Mouse (Mus musculus) small intestine, adult 2 months (tissue): ENCODE data around the gene Rpl9-ps1. TPM values are rescaled to one million over a fixed set of nuclear protein-coding genes. Genes with fewer than 3 reads are reported as not detected.
A peak's percentile ranks its signal among the peaks of the same experiment; 100 is the strongest.

Experiments used
- H3K27ac ChIP-seq: fragments of 200-500 bp; 2 replicates; pipeline ENCODE4 v1.5.1; 2012; ENCODE audit warnings: low read depth, low read length, control low read depth, inconsistent platforms; ENCODE audit not compliant: insufficient read depth
- H3K27me3 ChIP-seq: fragments of 200-500 bp; 2 replicates; pipeline ENCODE4 v1.6.1; 2012; ENCODE audit warnings: mild to moderate bottlenecking, moderate library complexity, low read length, inconsistent platforms; ENCODE audit not compliant: control insufficient read depth, insufficient read depth
- H3K36me3 ChIP-seq: fragments of 200-500 bp; 2 replicates; pipeline ENCODE4 v1.6.1; 2012; ENCODE audit warnings: mild to moderate bottlenecking, low read length, control low read depth, inconsistent platforms; ENCODE audit not compliant: control insufficient read depth, insufficient read depth
- H3K4me1 ChIP-seq: fragments of 200-500 bp; 2 replicates; pipeline ENCODE4 v1.6.1; 2012; ENCODE audit warnings: low read length, inconsistent platforms, mixed read lengths; ENCODE audit not compliant: control insufficient read depth, insufficient read depth, insufficient read length
- H3K4me3 ChIP-seq: fragments of 200-500 bp; 2 replicates; pipeline ENCODE4 v1.5.1; 2012; ENCODE audit warnings: low read depth, mild to moderate bottlenecking, control low read depth, inconsistent platforms, low read length, moderate library complexity
- CTCF ChIP-seq: fragments of 200-500 bp; IDR thresholded peaks from 2 replicates; pipeline ENCODE4 v1.5.1; 2012; ENCODE audit warnings: low read depth, mild to moderate bottlenecking, control low read depth, inconsistent platforms, low read length, moderate library complexity, mixed read lengths; ENCODE audit not compliant: insufficient replicate concordance, insufficient read length; ENCODE audit errors: extremely low read depth
- POLR2A ChIP-seq: fragments of 200-500 bp; IDR thresholded peaks from 2 replicates; pipeline ENCODE4 v1.6.1; 2012; ENCODE audit warnings: low read depth, mild to moderate bottlenecking, control low read depth, inconsistent platforms, low read length, moderate library complexity
- WGBS: fragments of 180-500 bp; shearing (Covaris S2); methylation state at CpG from one replicate; pipeline ENCODE4 v1.1.7; 2018; 5-methylcytosine and 5-hydroxymethylcytosine counted together
- polyA plus RNA-seq: library from polyadenylated mRNA; depleted of rRNA; stranded (reverse); fragments of >200 nt; gene quantifications from 2 replicates; pipeline ENCODE4 v1.2.3, GENCODE M21; 2012

Rpl9-ps1 gene
- polyA plus RNA-seq, 1 experiment: not detected

DNA sequence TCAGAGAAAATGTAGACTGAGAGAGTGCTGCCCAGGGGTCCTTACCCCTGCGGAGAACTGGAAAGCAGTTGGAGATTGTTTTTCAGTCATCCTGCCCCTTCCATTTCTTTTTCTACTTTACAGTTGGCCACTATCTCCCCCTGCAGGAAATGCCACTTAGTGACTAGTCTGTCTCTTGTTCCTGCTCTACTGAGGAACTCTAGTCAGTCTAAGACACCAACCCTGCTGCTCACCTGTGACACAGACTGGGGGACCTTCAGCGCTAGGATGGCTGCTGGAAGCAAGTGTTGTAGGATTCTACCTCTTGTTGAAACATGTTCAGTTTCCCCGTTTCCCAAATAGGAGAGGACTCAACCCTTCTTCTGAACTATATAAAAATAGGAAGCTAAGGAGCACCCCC, 5.9 kb downstream of the Rpl9-ps1 start:
- no peak for TF ChIP-seq CTCF
- TF ChIP-seq POLR2A: no peak
- Histone ChIP-seq H3K4me1 (peaks cover 11% of the 10 kb centered on the region; the same call in 1 of the 2 replicates), H3K27ac (peak overlapping the region; percentile 77), H3K36me3 (no peaks in the 10 kb centered on the region), H3K4me3 (no peak overlapping the region), H3K27me3 (no peaks in the 10 kb centered on the region)
- WGBS: 86% methylated on average over 3 of the region's 3 CpGs

DNA sequence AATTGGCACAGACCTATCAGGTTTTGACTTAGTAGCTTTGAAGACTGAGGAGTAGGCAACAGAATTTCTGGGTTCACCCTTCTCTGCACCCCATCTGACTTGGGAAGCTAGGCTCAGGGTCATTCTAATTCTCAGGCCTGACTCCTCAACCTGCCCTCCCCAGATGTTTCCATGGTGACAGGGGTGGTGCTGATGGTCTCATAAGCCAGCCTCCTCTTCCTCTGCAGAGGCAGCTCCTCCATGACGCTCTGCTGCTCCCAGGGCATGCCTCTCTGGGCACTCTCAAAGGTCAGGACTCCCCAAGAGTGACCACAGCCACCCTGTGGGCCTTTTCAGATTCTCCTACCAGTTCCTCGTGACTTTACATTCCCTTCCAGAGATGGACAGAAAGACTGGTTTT, 6.5 kb downstream of the Rpl9-ps1 start:
- TF ChIP-seq CTCF (no peak), POLR2A (no peak)
- Histone ChIP-seq H3K36me3 (no peaks in the 10 kb centered on the region), H3K4me1 (peaks cover 11% of the 10 kb centered on the region; the same call in 1 of the 2 replicates), H3K4me3 (no peak overlapping the region), H3K27ac (peak overlapping the region; percentile 77), H3K27me3 (no peaks in the 10 kb centered on the region)
- 76% methylated on average over 2 of the region's 2 CpGs for WGBS

DNA sequence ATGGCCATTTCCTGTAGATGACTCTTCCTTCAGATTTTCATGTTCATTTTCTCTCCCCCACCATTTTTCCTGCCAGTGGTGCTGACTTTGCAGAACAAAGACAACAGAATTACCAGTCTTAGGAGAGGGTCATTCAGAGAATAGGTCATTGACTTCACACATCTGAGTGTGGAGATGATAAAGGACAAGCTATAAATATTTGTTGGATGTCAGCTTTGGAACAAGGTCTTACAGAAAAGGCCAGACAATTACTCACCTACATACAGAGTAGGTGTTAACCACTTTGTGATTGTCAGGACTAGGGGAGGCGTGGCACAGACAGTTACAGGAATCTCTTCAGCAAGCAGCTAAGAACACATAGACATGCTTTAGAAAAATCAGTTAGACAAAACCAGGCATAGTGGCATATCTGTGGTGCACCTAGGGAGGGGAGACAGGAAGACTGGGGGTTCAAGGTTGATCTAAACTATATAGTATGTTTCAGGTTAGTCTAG, 8.6 kb downstream of the Rpl9-ps1 start:
- Histone ChIP-seq H3K36me3 (no peaks in the 10 kb centered on the region), H3K27me3 (no peaks in the 10 kb centered on the region), H3K4me3 (no peak overlapping the region), H3K27ac (peak overlapping the region; percentile 36; the same call in 1 of the 2 replicates), H3K4me1 (peaks cover 9% of the 10 kb centered on the region; the same call in 1 of the 2 replicates)
- TF ChIP-seq CTCF (no peak), POLR2A (no peak)
- WGBS: 64% methylated on average over 1 of the region's 1 CpGs

DNA sequence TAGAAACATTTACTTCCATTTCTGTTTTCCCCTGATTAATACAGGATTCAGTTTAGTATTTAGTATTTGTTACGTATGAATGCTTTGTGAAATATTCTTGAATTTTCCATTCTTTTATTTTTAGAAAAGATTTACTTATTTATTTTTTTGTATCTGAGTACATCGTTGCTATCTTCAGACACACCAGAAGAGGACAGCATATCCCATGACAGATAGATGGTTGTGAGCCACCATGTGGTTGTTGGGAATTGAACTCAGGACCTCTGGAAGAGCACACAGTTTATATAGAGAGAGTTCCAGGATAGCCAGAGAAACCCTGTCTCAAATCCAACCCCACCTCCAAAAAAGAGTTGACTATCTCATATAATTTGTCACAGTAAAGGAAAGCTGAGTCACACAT, 10.5 kb downstream of the Rpl9-ps1 start:
- no peak overlapping the region for H3K4me3 ChIP-seq
- H3K36me3 ChIP-seq: no peaks in the 10 kb centered on the region
- WGBS: 90% methylated on average over 2 of the region's 2 CpGs
- TF ChIP-seq CTCF (no peak), POLR2A (no peak)
- H3K4me1 ChIP-seq: peaks cover 6% of the 10 kb centered on the region; the same call in 1 of the 2 replicates
- no peaks in the 10 kb centered on the region for H3K27me3 ChIP-seq
- no peak overlapping the region for H3K27ac ChIP-seq

DNA sequence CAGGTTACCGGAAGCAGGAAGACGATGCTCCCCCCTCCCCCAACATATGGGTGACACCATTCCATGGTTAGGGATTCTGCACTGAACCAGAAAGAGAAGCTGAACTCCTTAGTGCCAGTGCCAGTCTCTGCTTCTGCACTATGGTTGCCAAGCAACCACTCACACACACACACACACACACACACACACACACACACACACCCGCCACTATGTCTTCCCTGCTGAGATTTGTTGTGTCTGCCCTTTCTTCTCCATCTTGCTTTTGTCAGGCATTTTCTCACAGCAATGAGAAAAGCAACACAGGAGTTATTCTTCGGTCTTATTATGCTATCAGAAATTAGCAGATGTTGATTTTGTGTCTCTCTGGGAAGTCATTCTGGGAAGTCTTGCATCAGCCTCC, 11.0 kb downstream of the Rpl9-ps1 start:
- H3K4me1 ChIP-seq: peaks cover 6% of the 10 kb centered on the region; the same call in 1 of the 2 replicates
- H3K36me3 ChIP-seq: no peaks in the 10 kb centered on the region
- H3K27ac ChIP-seq: no peak overlapping the region
- WGBS: 72% methylated on average over 4 of the region's 4 CpGs
- H3K27me3 ChIP-seq: no peaks in the 10 kb centered on the region
- TF ChIP-seq POLR2A (no peak), CTCF (no peak)
- no peak overlapping the region for H3K4me3 ChIP-seq

DNA sequence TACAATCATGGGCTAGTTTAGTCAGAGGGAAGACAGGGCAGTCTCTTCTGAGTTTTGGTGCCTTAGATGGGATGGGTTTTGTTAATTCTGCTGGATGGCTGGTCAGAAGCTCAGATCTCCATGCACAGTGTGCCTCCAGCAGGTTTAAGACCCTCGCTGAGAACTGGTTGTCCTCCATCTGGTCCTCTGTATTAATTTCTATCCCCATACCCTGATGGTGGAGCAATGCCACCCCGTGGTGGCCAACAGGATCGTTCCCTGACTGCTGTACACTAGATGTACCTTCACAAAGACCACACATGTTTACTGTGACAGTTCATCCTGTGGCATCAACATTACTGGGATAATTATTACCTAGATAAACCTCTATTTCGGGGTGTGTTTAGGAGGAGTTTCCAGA, 12.7 kb downstream of the Rpl9-ps1 start:
- TF ChIP-seq POLR2A (no peak), CTCF (peak; percentile 52; the same call in 1 of the 2 replicates)
- no peak overlapping the region for H3K27ac ChIP-seq
- no peaks in the 10 kb centered on the region for H3K36me3 ChIP-seq
- H3K4me3 ChIP-seq: no peak overlapping the region
- H3K27me3 ChIP-seq: no peaks in the 10 kb centered on the region
- 50% methylated on average over 4 of the region's 4 CpGs for WGBS
- peaks cover 4% of the 10 kb centered on the region; the same call in 1 of the 2 replicates for H3K4me1 ChIP-seq

DNA sequence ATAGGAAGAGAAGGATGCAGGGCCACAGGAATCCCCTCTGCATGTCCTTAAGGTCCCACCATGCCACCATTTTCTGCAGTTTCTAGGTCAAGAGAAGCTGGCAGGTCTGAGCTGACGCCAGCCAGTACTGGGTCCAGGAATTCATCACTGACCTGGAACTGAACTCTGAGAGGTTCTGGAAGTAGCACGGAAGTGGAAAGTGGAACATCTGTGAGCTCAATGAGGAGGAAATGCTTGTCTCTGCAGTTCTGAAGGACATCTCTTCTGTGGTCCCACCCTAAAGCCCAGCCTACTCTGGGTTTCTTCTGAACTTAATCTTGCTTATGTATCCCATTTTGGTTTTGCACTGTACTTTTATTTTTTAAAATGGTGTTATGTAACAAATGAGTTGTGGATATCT, 14.4 kb downstream of the Rpl9-ps1 start:
- H3K27me3 ChIP-seq: no peaks in the 10 kb centered on the region
- no peaks in the 10 kb centered on the region for H3K4me1 ChIP-seq
- WGBS: 71% methylated on average over 2 of the region's 2 CpGs
- H3K4me3 ChIP-seq: no peak overlapping the region
- no peaks in the 10 kb centered on the region for H3K36me3 ChIP-seq
- peak overlapping the region; percentile 31 for H3K27ac ChIP-seq
- TF ChIP-seq CTCF (no peak), POLR2A (no peak)
